Mouse (Mus musculus) ovary, adult 2 months (tissue): ENCODE results near the gene Cdk8. TPM values are rescaled to one million over a fixed set of nuclear protein-coding genes. Genes with fewer than 3 reads are reported as not detected.

Experiments
- polyA plus RNA-seq: library from polyadenylated mRNA; depleted of rRNA; stranded (reverse); fragments of >200 nt; gene quantifications from 2 replicates; pipeline ENCODE4 v1.2.3, GENCODE M21; 2012; rRNA removed

Cdk8 gene
- 54.3 and 54.9 TPM in 2 replicates for polyA plus RNA-seq

GRCm38 (mm10) chr5:146230864-146231654 is at the start of gene Cdk8:
Cdk8 (plus strand) TSS chr5:146231230.

DNA sequence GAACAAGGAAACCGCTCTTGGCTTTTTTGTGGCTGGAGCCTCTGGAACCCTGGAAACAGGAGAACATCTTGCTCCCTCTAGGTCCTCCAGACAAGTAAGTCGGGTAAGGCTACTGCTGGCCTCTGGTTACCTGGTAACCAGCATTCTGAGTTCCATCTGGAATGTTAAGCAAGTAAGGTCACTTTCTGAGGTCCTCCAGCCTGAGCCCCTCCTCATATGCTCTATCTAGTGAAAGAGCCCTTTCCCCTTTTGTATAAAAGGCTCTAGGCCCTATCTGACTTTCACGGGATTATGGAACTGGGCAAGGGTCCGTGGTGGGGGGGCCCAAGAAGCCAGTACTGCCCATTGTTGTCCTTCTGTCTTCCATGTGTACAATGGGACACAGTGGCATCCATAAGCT is 45.8 kb upstream of the Cdk8 start, which contains the start of gene 1700001J03Rik:
Gene 1700001J03Rik (minus strand): TSS at position 101 of the 400 bp plus-strand sequence.

DNA sequence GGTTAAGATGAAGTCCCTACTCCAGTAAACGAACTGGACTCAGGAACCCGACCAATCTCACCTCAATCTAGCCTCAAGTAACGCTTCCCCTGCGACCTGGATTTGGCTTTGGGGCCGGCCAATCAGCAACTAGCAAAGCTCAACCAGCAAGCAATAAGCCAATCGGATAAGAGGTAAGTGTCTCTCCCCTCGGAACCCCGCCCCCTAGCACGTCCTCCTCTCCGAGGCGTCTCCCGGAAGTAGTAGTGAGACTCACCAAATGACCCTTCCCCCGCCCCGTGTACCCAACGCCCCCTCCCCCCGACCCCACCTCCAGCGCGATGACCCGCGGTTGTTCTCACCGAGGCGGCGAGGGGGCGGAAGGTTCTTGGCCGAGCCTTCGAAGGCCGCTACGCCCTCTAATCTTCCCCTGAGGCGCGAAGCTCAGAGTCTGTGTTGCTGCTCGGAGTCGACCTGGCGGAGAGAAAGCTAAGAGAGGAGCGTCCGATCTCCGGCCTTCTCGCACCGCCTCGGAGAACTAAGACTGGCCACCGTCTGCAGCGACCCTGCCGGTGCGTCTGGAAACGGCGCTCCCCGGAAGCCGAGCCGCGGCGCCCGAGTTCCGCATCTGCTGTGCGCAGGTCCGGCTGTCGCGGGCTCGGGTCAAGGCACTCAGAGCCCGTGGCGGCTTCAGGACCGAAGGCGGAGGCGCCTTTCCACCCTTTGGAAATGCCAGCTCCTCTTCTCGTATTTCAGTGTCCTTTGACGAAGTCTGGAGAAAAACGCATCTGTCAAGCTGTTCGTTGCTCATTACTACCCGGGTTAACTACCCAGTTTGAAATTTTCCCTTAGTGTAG is 9.9 kb upstream of the Cdk8 start, which contains the start of gene Rnf6:
Gene Rnf6 (minus strand): TSS at position 677 of the 836 bp plus-strand sequence.

Other genes starting within 250 kb of the Cdk8 start
- gene Cyp3a25, start 221.6 kb upstream of the Cdk8 start, polyA plus RNA-seq = not detected in 2 replicates
- not detected in 2 replicates for gene Cyp3a59, start 152.0 kb upstream of the Cdk8 start, polyA plus RNA-seq
- not detected in 2 replicates for gene Gm5565, start 70.7 kb upstream of the Cdk8 start, polyA plus RNA-seq
- not detected in 2 replicates for gene Gm6309, start 60.5 kb upstream of the Cdk8 start, polyA plus RNA-seq
- gene 1700001J03Rik, start 45.9 kb upstream of the Cdk8 start, polyA plus RNA-seq = 0.44 and 1.0 TPM in 2 replicates
- 15.2 and 16.8 TPM in 2 replicates for gene Rnf6, start 9.7 kb upstream of the Cdk8 start, polyA plus RNA-seq
- gene Wasf3, start 153.8 kb downstream of the Cdk8 start, polyA plus RNA-seq = 7.7 and 8.6 TPM in 2 replicates